Comparison of ENCODE assay signal across 22 mouse cellular contexts in genomic region chr2:171373016-171373415, GRCm38 (mm10).
"Had no signal": no experiment of that assay in that cellular context is flagged by ENCODE, and none has a peak within 500 bp of the region (broad histone marks: within the 10 kb centered on the region; RNA-seq: fewer than 3 reads in every experiment).

No protein-coding gene starts in this region.

- H3K9ac ChIP-seq: heart, embryonic 13.5 days; heart, embryonic 15.5 days; hindbrain, embryonic 13.5 days; hindbrain, embryonic 15.5 days; kidney, embryonic 15.5 days; limb, embryonic 13.5 days; limb, embryonic 15.5 days had no signal

- ATAC-seq: hindbrain, postnatal 0 days; intestine, embryonic 16.5 days had no signal

- H3K4me2 ChIP-seq: heart, embryonic 11.5 days; heart, embryonic 13.5 days; heart, embryonic 15.5 days; hindbrain, embryonic 13.5 days; hindbrain, embryonic 15.5 days; kidney, embryonic 15.5 days; limb, embryonic 13.5 days; limb, embryonic 15.5 days had no signal

- H3K36me3 ChIP-seq: heart, embryonic 13.5 days; heart, embryonic 15.5 days; hindbrain, embryonic 13.5 days; hindbrain, embryonic 15.5 days; kidney, embryonic 15.5 days; limb, embryonic 13.5 days; limb, embryonic 15.5 days had no signal

- H3K4me1 ChIP-seq: hindbrain, embryonic 13.5 days; hindbrain, embryonic 15.5 days; limb, embryonic 13.5 days; limb, embryonic 15.5 days had no signal

- DNase-seq: gastrocnemius, postnatal 14 days; gastrocnemius, postnatal 36 days; heart, adult 11 months; heart, adult 2 months; heart, postnatal 14 days; heart, postnatal 36 days; kidney, adult 11 months; kidney, adult 2 months; kidney, adult 9 months; kidney, postnatal 36 days; layer of hippocampus, postnatal 36 days had no signal

- H3K27me3 ChIP-seq: heart, embryonic 13.5 days; heart, embryonic 15.5 days; hindbrain, embryonic 13.5 days; hindbrain, embryonic 15.5 days; kidney, embryonic 15.5 days; limb, embryonic 13.5 days; limb, embryonic 15.5 days had no signal

- H3K27ac ChIP-seq: heart, adult 2 months; heart, embryonic 13.5 days; heart, embryonic 15.5 days; hindbrain, embryonic 13.5 days; hindbrain, embryonic 15.5 days; hindbrain, postnatal 0 days; kidney, embryonic 15.5 days; kidney, postnatal 0 days; limb, embryonic 13.5 days; limb, embryonic 15.5 days had no signal

- H3K9me3 ChIP-seq: heart, embryonic 13.5 days; heart, embryonic 15.5 days; hindbrain, embryonic 13.5 days; hindbrain, embryonic 15.5 days; kidney, embryonic 15.5 days; limb, embryonic 13.5 days; limb, embryonic 15.5 days had no signal

- H3K4me3 ChIP-seq: heart, adult 2 months; heart, embryonic 13.5 days; heart, embryonic 15.5 days; hindbrain, embryonic 13.5 days; hindbrain, embryonic 15.5 days; kidney, embryonic 15.5 days; limb, embryonic 13.5 days; limb, embryonic 15.5 days had no signal
